Mouse (Mus musculus) large intestine, adult 2 months (tissue): Measurements from ENCODE around the gene Cdh24. TPM values are rescaled to one million over a fixed set of nuclear protein-coding genes. Genes with fewer than 3 reads are reported as not detected.

Source experiments
- DNase-seq: peaks from one replicate; pipeline ENCODE4 v3.0.0-alpha.2; 2012; ENCODE audit warnings: low read depth, low spot score
- WGBS: fragments of 180-500 bp; shearing (Covaris S2); methylation state at CpG from one replicate; pipeline ENCODE4 v1.1.7; 2018; 5-methylcytosine and 5-hydroxymethylcytosine counted together
- polyA plus RNA-seq: library from polyadenylated mRNA; depleted of rRNA; stranded (reverse); fragments of >200 nt; gene quantifications from 2 replicates; pipeline ENCODE4 v1.2.3, GENCODE M21; 2012; rRNA removed

Gene Cdh24
- 3.2 and 4.4 TPM in 2 replicates for polyA plus RNA-seq

DNA sequence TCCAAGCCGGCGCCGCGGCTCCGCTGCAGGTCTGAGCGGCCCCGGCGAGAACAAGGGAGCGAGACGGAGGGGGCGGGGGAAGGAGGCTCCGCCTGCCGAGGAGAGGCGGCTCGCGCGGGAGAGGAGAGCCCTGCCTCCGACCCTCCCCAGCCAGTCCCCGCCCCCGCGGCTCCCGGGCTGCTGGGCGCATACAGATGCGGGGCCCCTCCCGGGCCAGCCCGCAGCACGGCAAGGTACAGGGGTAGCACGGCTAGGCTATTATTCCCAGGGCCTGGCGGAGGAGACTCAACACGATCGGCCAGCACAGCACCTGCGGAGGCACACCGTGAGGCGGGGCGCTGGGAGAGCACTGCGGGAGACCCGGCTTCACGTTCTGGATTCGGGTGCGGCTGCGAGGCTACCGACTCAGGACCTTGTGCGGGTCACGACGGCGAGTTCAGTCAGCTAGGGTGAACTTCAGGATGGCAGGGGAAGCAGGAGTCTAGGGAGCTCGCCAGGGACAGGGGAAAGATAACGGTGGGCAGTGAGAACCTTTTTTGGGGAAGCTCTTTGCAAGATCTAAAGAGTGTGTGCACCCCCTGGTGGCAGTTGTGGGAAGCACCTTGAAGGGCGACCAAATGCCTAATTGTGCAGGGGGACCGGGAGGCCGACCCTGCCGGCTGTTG is at the start of gene Cdh24:
Gene Cdh24, minus strand, starts transcription at position 60 of the 665 bp plus-strand sequence.
- peak; percentile 54 for DNase-seq
- under 1% methylated on average over 47 of the region's 52 CpGs for WGBS

DNA sequence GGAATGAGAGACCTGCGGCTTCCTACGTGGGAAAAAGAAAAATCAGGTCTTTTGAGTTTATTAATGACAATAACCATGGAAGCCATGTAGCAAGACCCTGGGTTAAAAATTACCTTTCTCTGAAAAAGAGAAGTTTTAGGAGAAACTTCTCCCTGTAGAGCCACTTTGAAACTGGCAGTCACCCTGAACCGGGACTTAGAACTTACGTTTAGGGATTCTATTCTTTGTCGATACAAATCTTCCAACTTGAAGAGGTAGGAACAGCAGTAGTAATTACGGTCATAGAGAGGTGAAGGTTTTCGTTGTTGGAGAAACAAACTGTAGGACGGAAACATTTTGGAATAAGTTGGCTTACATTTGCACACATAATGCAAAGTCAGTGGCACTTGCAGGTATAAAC is 46.1 kb upstream of the Cdh24 start:
- no peak for DNase-seq
- under 1% methylated on average over 8 of the region's 8 CpGs for WGBS

DNA sequence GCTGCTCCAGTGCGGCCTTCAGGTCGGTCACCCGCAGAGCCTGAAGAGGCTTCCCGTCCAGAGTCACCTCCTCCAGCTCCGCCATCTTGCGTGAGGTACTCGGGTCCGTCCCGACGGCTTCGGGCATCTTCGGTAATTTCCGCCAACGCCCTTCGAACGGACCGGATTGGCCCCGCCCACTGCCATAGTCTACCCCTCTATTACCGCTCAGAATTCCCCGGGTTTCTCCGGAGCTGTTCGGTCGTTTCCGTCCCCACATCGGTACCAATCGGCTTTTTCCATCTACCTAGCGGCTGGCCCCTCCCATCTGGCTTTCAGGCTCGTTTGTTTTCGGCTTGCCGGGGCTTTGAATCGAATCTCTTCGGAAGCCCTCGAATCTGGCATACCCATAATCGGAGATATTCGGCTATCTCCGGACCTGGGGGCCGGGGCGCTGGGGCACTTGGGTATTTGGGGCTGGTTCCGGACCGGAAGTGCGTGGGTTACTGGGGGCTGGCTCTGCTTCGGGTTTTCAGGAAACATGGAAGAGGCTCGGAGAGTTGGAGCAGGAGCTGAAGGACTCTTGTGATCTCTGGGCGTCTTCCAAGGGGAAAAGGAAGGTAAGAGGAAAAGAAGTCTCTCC is 45.5 kb upstream of the Cdh24 start, which contains the start of gene Acin1:
Gene Acin1, minus strand, starts transcription at position 410 of the 622 bp plus-strand sequence.
- WGBS: under 1% methylated on average over 44 of the region's 44 CpGs
- peak; percentile 99 for DNase-seq

DNA sequence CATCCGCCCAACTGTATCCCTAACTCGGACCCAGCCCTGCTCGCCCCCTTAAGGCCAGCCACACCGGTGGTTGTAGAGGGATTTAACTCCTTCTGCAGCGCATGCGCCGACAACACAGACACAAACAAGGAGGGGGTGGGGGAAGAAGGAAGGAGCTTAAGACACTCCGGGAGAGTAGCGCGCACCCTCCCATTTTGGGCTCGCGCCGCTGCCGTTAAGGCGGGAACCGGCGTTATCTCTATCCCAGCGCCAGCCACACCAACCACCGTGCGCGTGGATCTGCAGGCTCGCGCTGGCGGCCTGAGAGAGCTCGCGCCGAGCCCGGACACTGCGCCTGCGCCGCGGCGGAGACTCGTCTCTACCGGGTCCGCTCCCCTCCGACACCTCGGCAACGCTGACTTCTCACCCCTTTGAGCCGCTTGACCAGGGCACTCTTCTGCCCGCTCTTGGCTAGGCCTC is 44.9 kb upstream of the Cdh24 start, which contains the start of gene 1700123O20Rik:
Gene 1700123O20Rik, plus strand, starts transcription at position 154 of the 459 bp plus-strand sequence.
- peak; percentile 43 for DNase-seq
- WGBS: under 1% methylated on average over 41 of the region's 41 CpGs

DNA sequence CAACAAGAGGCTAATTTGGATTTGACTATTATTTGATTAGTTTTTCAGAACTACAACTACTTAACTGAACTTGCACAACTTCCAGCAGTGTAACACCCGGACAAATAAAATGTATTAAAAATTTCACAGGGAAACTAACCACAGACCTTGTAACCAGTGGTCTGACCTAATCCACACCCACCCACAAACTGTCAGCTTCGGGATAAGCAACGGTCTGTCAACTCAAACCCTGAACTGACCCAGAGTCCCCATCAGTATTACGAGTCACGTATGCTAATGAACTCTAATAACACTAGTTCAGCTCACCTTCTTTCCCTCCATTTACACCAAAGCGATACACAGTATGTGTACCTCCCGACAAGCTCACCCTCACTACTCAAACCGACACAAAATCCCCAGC is 44.3 kb upstream of the Cdh24 start:
- DNase-seq: no peak
- WGBS: 2% methylated on average over 8 of the region's 8 CpGs

DNA sequence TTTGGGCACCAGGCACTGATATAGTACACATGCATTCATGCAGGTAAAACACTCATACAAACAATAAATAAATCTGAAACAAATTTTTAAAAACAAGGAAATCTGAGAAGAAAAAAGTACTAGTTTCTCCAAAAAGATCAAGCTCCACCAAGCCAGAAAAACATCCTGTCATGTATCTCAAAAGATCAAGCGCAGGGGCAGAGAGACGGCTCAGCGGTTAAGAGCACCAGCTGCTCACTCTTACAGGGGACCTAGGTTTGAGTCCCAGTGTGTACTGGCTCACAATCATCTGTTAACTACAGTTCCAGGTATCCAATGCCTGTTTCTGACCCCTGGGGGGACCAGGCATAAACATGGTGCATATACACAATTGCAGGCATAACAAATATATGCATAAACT is 41.2 kb upstream of the Cdh24 start:
- WGBS: 87% methylated on average over 3 of the region's 3 CpGs
- DNase-seq: no peak

DNA sequence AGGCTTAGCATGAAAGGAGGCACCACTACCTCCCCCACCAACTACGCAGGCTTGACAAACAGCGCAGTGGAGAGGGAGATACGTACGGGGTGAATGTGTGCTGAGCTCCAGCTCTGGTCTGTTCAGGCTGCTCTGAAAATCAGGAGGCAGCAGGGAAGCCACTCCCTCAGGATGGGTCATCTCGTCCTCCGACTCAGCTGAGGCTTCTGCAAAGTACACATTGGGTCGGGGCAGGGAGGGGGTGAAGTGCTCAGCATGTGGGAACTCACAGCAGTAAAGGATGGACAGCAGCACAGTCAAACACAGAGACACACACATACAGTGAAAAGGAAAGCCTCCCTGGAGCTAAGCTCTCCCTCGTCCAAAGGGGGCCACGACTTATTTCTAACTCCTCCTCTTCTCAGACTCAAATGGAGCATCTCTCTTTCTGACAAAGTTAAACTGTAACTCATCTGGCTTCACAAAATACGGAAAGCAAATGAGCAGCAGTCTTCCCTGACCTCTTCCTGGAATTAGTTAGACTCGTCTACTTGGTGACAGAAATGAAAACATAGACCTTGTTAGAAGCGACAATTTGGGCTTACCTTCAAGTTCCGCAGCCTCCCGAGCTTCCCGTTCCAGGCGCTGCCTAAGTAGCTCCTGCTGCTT is 37.6 kb upstream of the Cdh24 start:
- WGBS: 77% methylated on average over 16 of the region's 16 CpGs
- no peak for DNase-seq

DNA sequence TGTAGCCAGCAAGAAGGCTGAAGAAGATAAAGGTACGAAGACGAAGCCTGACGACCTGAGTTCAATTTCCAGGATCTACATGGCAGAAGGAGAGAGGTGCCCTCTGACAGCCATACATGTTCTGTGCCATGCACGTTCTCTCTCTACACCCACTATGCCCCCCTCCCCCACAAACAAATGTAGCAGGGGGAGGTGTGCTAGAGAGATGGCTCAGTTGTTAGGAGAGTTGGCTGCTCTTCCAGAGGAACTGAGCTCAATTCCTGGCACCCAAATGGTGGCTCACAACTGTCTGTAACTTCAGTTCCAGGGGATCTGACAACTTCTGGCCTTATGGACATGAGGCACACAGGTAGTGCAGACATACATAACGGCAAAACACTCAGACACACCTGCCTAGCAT is 35.1 kb upstream of the Cdh24 start:
- WGBS: 85% methylated on average over 5 of the region's 5 CpGs
- DNase-seq: no peak

DNA sequence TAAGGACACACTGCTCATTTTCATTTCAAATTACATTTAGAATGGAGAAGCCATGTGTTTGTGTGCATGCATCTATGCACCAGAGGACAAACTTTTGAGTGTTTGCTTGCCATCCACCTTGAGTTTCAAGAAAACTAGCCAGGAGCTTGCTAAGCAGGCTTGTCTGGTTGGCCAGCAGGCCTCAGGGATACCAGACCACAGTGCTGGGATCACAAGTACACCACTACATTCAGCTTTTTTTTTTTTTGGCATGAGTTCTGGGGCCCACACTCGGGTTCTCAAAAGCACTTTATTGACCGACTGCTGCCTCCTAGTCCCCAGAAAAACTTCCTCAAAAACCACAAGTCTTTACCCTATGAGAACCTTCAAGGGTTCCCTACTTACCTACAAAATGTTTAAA is 33.2 kb upstream of the Cdh24 start:
- 47% methylated on average over 2 of the region's 2 CpGs for WGBS
- DNase-seq: no peak

DNA sequence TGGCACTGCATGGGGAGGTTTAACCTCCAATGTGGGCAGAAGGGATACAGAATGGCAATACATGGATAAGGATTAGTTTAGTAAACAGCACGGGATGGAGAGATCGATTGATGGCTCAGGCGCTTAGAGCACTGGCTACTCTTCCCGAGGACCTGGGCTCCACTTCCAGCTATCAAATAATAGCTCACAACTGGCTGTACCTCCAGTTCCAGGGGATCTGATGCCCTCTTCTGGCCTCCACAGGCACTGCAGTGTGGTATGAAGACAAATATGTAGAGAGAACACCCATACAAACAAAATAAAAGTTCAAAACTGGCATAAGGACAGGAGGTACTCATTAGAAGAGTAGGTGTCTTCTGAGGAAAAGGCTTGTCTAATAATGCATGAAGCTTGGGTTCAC is 28.2 kb upstream of the Cdh24 start:
- no peak for DNase-seq
- 66% methylated on average over 4 of the region's 4 CpGs for WGBS

DNA sequence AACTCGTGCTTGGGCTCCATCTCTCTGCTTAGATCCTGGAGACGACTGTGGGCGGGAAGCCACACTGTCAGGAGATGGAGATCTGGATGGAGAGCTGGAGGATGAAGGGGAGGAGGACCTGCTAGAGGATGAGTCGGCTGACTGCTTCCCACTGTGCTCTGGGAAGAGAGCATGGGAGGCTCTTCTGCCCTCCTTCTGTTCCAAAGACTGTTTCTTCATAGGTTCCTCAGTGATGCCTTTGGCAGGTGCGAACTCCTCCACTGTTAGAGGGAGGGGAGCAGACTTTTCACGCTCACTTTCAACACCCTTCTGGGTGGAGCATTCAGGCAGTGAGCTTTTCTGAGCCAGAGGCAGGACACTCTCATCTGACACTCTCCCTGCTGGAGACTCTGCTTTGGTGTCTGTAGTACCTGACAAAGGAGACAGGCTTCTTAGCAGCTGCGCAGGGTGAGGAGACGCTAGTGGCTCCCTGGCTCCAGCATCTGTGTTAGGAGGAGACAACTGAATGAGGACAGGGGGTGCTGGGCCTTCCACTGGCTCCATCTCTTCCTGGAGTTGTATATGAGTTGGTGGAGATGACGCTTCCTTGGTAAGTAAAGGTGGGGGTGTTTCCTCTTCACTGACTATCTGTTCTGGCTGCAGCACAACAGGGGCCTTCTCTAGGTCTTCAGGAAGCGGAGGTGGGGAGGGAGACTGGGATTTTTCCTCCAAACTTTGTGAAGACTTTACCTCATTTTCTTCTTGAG is 23.5 kb upstream of the Cdh24 start:
- DNase-seq: no peak
- 91% methylated on average over 10 of the region's 10 CpGs for WGBS

DNA sequence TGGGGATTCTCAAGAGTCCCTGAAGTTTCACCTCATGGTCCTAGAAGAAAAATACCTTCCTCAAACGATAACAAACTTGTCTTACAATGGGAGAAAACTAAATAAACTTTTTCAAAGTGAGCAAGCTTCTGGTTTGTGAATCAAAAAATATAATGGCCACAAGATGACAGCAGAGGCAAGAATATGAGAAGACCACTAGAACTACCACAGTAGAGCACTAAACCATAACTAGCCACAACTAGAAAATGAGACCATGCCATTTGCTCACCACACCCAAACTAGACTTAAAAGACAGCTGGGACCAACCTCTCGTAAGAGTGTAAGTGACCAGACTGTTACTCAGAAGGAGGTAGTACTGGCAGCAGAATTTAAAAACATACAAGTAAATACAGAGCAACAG is 18.8 kb upstream of the Cdh24 start:
- DNase-seq: no peak
- 85% methylated on average over 2 of the region's 2 CpGs for WGBS

DNA sequence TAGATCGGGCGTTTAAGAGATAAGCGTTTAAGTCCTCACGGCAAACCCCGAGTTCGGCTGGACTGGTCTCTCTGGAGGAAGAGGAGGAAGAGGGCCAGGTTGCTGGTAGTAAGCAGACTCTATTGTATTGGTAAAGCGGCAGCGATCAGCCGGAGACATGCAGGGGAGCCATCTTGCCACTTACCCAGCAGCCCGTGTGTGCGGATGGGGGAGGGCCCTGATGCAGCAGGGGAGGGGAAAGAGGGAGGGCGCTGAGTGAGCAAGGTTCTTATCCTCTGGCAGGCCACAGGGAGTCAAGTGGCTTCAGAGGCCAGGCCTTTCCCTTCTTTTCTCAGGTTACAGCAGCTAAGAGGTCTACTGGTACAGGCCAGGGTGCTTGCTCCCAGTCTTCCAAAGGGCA is 12.3 kb upstream of the Cdh24 start:
- WGBS: 3% methylated on average over 12 of the region's 12 CpGs
- no peak for DNase-seq

DNA sequence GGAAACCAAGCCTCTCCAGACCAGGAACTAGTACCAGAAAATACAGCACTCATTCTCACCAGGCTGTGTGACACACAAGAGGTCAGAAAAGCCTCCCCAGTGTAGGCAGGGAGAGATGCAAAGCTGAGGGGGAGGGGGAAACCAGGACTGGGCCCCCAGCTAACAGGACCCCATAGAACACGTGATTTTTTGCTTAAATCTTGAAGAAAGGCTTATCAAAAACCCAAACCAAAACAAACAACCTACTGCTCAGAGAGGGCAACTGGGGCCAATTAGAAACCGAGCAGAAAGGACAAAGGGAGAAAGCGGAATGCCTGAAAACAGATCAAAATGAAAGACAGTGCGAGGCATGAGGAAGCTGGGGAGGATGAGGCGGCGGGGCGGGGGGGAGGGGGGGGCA is 11.6 kb upstream of the Cdh24 start:
- no peak for DNase-seq
- 0% methylated on average over 7 of the region's 7 CpGs for WGBS

DNA sequence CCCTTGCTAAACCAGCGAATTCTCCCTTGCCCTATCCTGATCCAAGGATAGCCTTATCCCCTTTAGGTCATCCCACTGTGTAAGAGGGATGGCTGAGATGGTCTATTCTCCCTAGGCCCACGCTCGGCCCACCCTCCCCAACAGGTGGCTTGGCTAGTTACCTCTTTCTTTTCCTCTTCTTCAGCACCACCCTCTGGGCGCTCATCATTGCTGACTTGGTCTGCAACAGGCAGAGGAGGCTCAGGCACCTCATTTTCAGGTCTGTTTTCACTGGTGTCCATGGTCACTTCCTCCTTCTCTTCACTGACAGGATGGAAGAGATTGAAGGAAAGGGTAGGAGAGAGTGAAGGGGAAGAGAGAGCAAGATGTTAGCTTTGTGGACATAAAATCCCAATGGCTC is 10.4 kb upstream of the Cdh24 start:
- no peak for DNase-seq
- 78% methylated on average over 4 of the region's 4 CpGs for WGBS

DNA sequence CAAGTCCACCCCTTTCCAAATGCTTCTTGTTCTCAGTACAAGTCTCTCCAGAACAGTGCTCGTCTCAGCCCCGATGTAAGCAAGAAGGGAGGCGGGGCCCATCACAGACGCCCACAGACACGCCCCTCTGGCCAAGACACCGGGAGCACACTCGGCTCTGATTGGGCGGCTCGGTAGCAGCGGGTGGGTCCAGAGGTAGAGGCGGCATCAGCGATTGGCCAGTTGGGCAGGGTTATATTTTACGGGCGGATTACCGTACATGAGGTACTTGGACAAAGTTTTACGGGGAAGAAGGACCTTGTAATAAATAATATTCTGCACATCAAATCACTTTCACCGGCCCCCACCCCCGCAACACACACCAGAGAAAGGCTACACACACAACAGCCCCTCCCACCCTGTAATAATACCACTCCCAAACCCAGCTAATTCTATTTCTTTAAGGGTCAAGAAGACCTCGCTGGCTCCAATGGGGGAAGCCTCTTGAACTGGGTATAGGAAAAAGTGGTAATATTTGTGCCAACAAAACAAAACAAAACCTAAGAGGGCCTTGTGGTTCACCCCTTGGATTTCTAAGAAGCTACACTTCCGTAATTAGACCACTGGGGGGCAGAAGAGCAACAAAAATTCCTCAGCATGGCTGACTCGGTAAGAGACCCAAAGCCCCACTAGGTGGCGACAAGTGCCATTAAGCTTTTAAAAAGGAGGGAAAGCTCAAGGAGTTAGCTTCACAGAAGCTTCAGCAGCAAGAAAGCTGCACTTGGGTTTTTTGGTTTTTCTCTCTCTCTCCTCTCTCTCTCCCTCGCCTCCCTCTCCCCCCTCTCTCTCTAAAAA is 9.7 kb upstream of the Cdh24 start:
- 39% methylated on average over 23 of the region's 23 CpGs for WGBS
- peak; percentile 77 for DNase-seq

DNA sequence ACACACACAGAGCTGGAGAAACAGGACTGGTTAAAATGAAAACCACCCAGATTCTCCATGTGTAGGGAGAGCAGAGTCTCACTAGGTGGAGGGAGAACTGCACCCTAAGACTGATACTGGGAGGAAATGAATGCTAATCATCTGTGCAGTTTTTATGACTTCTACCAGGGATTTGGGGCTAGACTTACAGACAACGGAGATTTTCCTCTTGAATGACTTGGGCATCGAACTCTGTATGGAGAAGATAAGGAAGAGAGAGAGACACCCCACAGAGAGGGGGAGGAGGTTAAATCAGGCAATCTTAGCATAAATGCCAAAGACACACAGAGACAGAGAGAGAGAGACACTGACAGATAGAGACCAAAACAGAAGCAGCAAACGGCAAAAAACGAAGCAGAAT is 6.7 kb upstream of the Cdh24 start:
- 75% methylated on average over 4 of the region's 4 CpGs for WGBS

DNA sequence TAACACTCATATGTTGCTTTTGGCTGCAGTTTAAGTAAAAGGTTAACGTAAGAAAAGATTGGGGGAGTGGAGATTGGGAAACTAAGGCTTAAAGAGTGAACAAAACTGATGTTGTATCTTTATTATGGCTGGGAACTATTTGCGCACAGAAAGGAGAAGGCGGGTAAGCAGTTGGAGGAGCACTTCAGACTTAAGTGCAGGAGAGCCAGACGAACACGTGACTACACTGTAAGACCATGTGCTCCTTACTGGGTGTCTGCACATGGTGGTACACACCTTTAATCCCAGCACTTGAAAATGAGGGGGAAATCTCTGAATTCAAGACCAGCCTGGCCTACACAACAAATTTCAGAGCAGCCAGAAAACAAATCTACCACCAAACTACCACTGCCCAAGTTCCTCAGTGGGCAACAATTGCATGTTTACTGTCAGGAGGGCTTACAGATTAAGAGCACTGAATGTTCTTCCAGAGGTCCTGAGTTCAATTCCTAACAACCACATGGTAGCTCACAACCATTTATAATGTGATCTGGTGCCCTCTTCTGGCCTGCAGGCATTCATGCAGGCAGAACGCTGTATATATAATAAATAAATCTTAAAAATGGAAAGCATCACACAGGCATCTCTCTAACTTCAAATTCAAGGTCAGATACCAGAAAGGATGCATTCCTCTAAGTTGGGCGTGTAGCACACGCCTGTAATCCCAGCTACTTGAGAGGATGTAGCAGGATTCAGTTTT is 5.9 kb upstream of the Cdh24 start:
- DNase-seq: no peak
- 88% methylated on average over 8 of the region's 8 CpGs for WGBS

More for the DNA sequence above, 6.7 kb upstream of the Cdh24 start:
- DNase-seq: no peak

DNA sequence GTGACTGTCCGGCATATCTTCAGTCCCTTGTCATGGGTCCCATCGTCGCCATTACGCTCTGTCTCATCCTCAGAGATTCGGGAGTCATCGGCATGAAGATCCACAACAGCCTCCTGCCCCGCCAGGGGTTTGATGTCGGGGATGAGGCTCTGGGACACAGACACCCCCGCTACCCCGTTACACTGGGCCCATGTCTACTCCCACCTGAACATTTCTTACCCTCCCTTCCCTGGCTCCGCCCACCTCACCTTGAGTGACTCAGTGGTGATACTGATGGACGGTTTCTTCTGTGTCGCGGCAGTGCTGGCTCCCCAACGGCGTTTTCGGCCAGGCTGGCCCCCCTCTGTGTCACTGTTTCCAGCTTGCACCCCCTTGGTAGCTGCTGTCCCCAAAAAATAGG is 5.3 kb upstream of the Cdh24 start:
- 92% methylated on average over 17 of the region's 17 CpGs for WGBS

More for the DNA sequence above, 5.3 kb upstream of the Cdh24 start:
- no peak for DNase-seq
